Mouse (Mus musculus): Measurements from ENCODE around the gene Tmem45b.

- TF ChIP-seq CTCF (IDR thresholded peaks at IDR 0.05): no peak
- no peak for TF ChIP-seq POLR2A (IDR thresholded peaks at IDR 0.05; ENCODE audit: insufficient read depth, low read depth, low read length)
Measured at GRCm38 (mm10) chr9:31387206-31387605, 77.1 kb downstream of the Tmem45b start.
